Mouse (Mus musculus) olfactory bulb, adult 2 months (tissue): ENCODE measurements around the gene Fitm2.

ENCODE experiments used
- CTCF ChIP-seq: fragments of 200-500 bp; IDR thresholded peaks from 2 replicates; pipeline ENCODE4 v1.5.1; 2012; ENCODE audit warnings: low read depth, mild to moderate bottlenecking, low read length, moderate library complexity; ENCODE audit not compliant: insufficient read depth
- POLR2A ChIP-seq: fragments of 200-500 bp; IDR thresholded peaks from 2 replicates; pipeline ENCODE4 v1.6.1; 2012; ENCODE audit warnings: mild to moderate bottlenecking, low read depth, low read length, moderate library complexity; ENCODE audit not compliant: insufficient read depth

- no peak for TF ChIP-seq CTCF
- no peak for TF ChIP-seq POLR2A
Measured at GRCm38 (mm10) chr2:163444017-163444416, 28.4 kb downstream of the Fitm2 start.
